Mouse (Mus musculus) stomach, postnatal 0 days (tissue): ENCODE data around the gene Enthd1.

Experiments used
- CTCF ChIP-seq: IDR thresholded peaks from 2 replicates; pipeline ENCODE4 v1.5.1; 2016; ENCODE audit warnings: antibody characterized with exemption, low read depth, mild to moderate bottlenecking, moderate library complexity
- EP300 ChIP-seq: optimal IDR thresholded peaks from 2 replicates; pipeline ENCODE3; 2016; ENCODE audit warnings: antibody characterized with exemption

GRCm38 (mm10) chr15:80529955-80530869, 34.7 kb downstream of the Enthd1 start:
- no peak for TF ChIP-seq CTCF
- TF ChIP-seq EP300, result no peak
